Mouse (Mus musculus): ENCODE data around the gene Rsrp1. TPM values are rescaled to one million over a fixed set of nuclear protein-coding genes. Genes with fewer than 3 reads are reported as not detected.

Rsrp1 gene
- polyA plus RNA-seq, 1 experiment from 2014 or later = 490 TPM

Other genes with a start within 250 kb of the Rsrp1 start
- gene Man1c1, start 219.3 kb upstream of the Rsrp1 start, polyA plus RNA-seq (2016; fragmentation: Nextera tagmentation; extraction: Ambion mirVana) = 3.5 and 4.0 TPM in 2 replicates
- gene Ldlrap1, start 155.6 kb upstream of the Rsrp1 start, polyA plus RNA-seq (2016; fragmentation: Nextera tagmentation; extraction: Ambion mirVana) = 5.1 and 5.9 TPM in 2 replicates
- 76.8 and 79.9 TPM in 2 replicates for gene Maco1, start 70.2 kb upstream of the Rsrp1 start, polyA plus RNA-seq (2016; fragmentation: Nextera tagmentation; extraction: Ambion mirVana)
- 6.0 and 7.5 TPM in 2 replicates for gene Rhd, start 59.1 kb upstream of the Rsrp1 start, polyA plus RNA-seq (2016; fragmentation: Nextera tagmentation; extraction: Ambion mirVana)
- 138 and 139 TPM in 2 replicates for gene Tmem50a, start 8.6 kb upstream of the Rsrp1 start, polyA plus RNA-seq (2016; fragmentation: Nextera tagmentation; extraction: Ambion mirVana)
- gene Syf2, start 7.3 kb downstream of the Rsrp1 start, polyA plus RNA-seq (2016; fragmentation: Nextera tagmentation; extraction: Ambion mirVana) = 77.9 and 83.6 TPM in 2 replicates
- gene Runx3, start 197.1 kb downstream of the Rsrp1 start, polyA plus RNA-seq (2016; fragmentation: Nextera tagmentation; extraction: Ambion mirVana) = 0.05 and 0.09 TPM in 2 replicates

Data from forebrain, embryonic 12.5 days (tissue).